Mouse (Mus musculus) lung, postnatal 0 days (tissue): Measurements from ENCODE around the gene Epha5.

Experiments used
- CTCF ChIP-seq: IDR thresholded peaks from 2 replicates; pipeline ENCODE4 v1.5.1; 2016; ENCODE audit warnings: antibody characterized with exemption, mild to moderate bottlenecking
- EP300 ChIP-seq: IDR thresholded peaks from 2 replicates; pipeline ENCODE4 v1.6.1; 2016; ENCODE audit warnings: antibody characterized with exemption, mild to moderate bottlenecking, control low read depth

- no peak for TF ChIP-seq CTCF
- TF ChIP-seq EP300 = no peak
These were observed 187.2 kb downstream of the Epha5 start for GRCm38 (mm10) chr5:84229971-84230370.
